Mouse (Mus musculus) heart, embryonic 15.5 days (tissue): Measurements from ENCODE around the gene Yipf7. TPM values are rescaled to one million over a fixed set of nuclear protein-coding genes. Genes with fewer than 3 reads are reported as not detected.
A peak's percentile ranks its signal among the peaks of the same experiment; 100 is the strongest.

Experiments
- ATAC-seq: fragments of 200-750 bp; cut with Nextera tagmentation; replicated peaks from 2 replicates; pipeline ENCODE4 v1.8.0; 2017; ENCODE audit warnings: low read depth, moderate TSS enrichment; ENCODE audit not compliant: insufficient number of reproducible peaks, insufficient read depth, low FRiP score
- H3K27ac ChIP-seq: fragments of 300-500 bp; sonication (generic); 2 replicates; pipeline ENCODE4 v1.5.1; 2015; ENCODE audit warnings: mild to moderate bottlenecking, inconsistent platforms
- H3K27me3 ChIP-seq: fragments of 300-500 bp; sonication (generic); 2 replicates; pipeline ENCODE4 v1.6.1; 2015; ENCODE audit warnings: inconsistent platforms
- H3K36me3 ChIP-seq: fragments of 300-500 bp; sonication (generic); 2 replicates; pipeline ENCODE4 v1.6.1; 2015; ENCODE audit warnings: mild to moderate bottlenecking, inconsistent platforms
- H3K4me1 ChIP-seq: fragments of 300-500 bp; sonication (generic); replicated peaks from 2 replicates; pipeline ENCODE4 v1.6.1; 2015; ENCODE audit warnings: inconsistent platforms
- H3K4me2 ChIP-seq: fragments of 300-500 bp; sonication (generic); 2 replicates; pipeline ENCODE4 v1.6.1; 2015; ENCODE audit warnings: inconsistent platforms, mild to moderate bottlenecking, moderate library complexity
- H3K4me3 ChIP-seq: fragments of 300-500 bp; sonication (generic); 2 replicates; pipeline ENCODE4 v1.5.1; 2015; ENCODE audit warnings: mild to moderate bottlenecking, inconsistent platforms
- H3K9ac ChIP-seq: fragments of 300-500 bp; sonication (generic); 2 replicates; pipeline ENCODE4 v1.6.1; 2015; ENCODE audit warnings: mild to moderate bottlenecking, inconsistent platforms
- H3K9me3 ChIP-seq: fragments of 300-500 bp; sonication (generic); replicated peaks from 2 replicates; pipeline ENCODE4 v1.6.1; 2016; ENCODE audit warnings: inconsistent platforms
- WGBS: fragments of 180-500 bp; shearing (Covaris S2); methylation state at CpG from one replicate; pipeline ENCODE4 v1.1.7; 2015; ENCODE audit warnings: mixed read lengths; 5-methylcytosine and 5-hydroxymethylcytosine counted together
- polyA plus RNA-seq: library from polyadenylated mRNA; unstranded; fragments of >200 nt; fragmentation: Nextera tagmentation; extraction: Ambion mirVana; gene quantifications from 2 replicates; pipeline ENCODE4 v1.2.1, GENCODE M21; 2015

The Yipf7 gene
- polyA plus RNA-seq: 14.0 and 16.4 TPM in 2 replicates

- H3K9me3 ChIP-seq: no peaks in the 10 kb centered on the region
- 30% methylated on average over 4 of the region's 4 CpGs for WGBS
- 0 out of 2 replicates have a peak within 1 kb of the TSS, but pooled peaks have one; percentile 15 for H3K4me3 ChIP-seq
- peak within 1 kb of the TSS; percentile 79 for H3K27ac ChIP-seq
- peaks cover 6% of the 10 kb centered on the region; the same call in 1 of the 2 replicates for H3K4me1 ChIP-seq
- peak within 1 kb of the TSS; percentile 45 for H3K4me2 ChIP-seq
- peak; percentile 55 for ATAC-seq
- H3K27me3 ChIP-seq: no peaks in the 10 kb centered on the region
- H3K9ac ChIP-seq: no peak within 1 kb of the TSS
- no peaks in the 10 kb centered on the region for H3K36me3 ChIP-seq
Observed at GRCm38 (mm10) chr5:69542489-69542888, at the start of gene Yipf7. Gene Yipf7 (minus strand): TSS chr5:69542648.

GRCm38 (mm10) chr5:69591640-69592461 is 49.4 kb upstream of the Yipf7 start, which contains the start of gene Gnpda2:
Gene Gnpda2 (minus strand): TSS chr5:69592340.
- no peaks in the 10 kb centered on the region for H3K27me3 ChIP-seq
- H3K4me1 ChIP-seq: peaks cover 9% of the 10 kb centered on the region; the same call in 1 of the 2 replicates
- no peaks in the 10 kb centered on the region for H3K9me3 ChIP-seq
- peak within 1 kb of the TSS; percentile 73 for H3K27ac ChIP-seq
- H3K4me2 ChIP-seq: peak within 1 kb of the TSS; percentile 76
- ATAC-seq: peak; percentile 94
- 3% methylated on average over 42 of the region's 42 CpGs for WGBS
- peak within 1 kb of the TSS; percentile 71 for H3K4me3 ChIP-seq
- H3K9ac ChIP-seq: peak within 1 kb of the TSS; percentile 83
- peaks cover 7% of the 10 kb centered on the region; the same call in 1 of the 2 replicates for H3K36me3 ChIP-seq

- WGBS: 8% methylated on average over 16 of the region's 16 CpGs
- peak overlapping the region; percentile 97 for H3K4me3 ChIP-seq
- peak overlapping the region; percentile 96 for H3K9ac ChIP-seq
- no peaks in the 10 kb centered on the region for H3K9me3 ChIP-seq
- peak overlapping the region; percentile 91 for H3K27ac ChIP-seq
- H3K4me2 ChIP-seq: peak overlapping the region; percentile 74
- no peak for ATAC-seq
- H3K4me1 ChIP-seq: peaks cover 7% of the 10 kb centered on the region; the same call in 1 of the 2 replicates
- H3K27me3 ChIP-seq: no peaks in the 10 kb centered on the region
- H3K36me3 ChIP-seq: peaks cover 23% of the 10 kb centered on the region
Observed at GRCm38 (mm10) chr5:69557404-69557935, 15.0 kb upstream of the Yipf7 start.

DNA sequence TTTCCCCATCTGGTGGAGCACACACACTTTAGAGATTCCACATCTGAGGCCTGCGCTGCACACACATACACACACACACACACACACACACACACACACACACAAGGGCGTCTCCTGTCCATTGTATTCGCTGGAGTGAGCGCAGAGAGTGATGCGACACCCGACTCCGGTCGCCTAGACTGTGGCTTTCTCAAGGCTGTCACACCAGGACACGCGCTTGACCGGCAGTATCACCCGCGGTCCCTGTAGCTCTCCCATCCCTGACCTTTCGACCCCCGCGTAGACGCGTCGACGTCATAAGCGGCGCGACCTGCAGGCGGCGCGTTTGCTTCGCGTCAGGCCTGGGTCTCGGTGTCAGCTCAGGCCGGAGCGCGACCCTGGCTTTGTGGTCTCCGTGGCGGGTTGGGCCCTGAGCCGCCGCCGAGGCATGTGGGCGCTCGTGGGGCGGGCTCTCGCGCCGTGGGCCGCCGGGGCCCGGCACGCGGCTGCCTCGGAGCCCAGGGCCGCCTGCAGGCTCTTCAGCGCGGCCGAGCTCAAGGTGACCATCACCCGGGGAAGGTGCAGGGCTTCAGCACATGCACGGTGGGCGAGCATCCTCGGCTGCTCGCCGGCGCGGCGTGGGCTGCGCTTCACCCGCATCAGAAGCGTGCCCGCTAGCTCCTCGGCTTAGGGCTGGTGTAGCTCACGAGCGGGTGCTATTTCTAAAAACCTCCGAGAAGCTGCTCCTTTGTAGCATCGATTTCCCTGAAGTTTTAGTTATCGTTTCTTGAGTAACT is 14.4 kb upstream of the Yipf7 start, which contains the start of gene Guf1:
Guf1 (plus strand) TSS at position 296 of the 776 bp plus-strand sequence.
- Histone ChIP-seq H3K27ac (peak within 1 kb of the TSS; percentile 91), H3K4me1 (peaks cover 7% of the 10 kb centered on the region; the same call in 1 of the 2 replicates), H3K9me3 (no peaks in the 10 kb centered on the region), H3K4me2 (peak within 1 kb of the TSS; percentile 74), H3K36me3 (peaks cover 20% of the 10 kb centered on the region), H3K27me3 (no peaks in the 10 kb centered on the region), H3K9ac (peak within 1 kb of the TSS; percentile 96), H3K4me3 (peak within 1 kb of the TSS; percentile 97)
- peak; percentile 91 for ATAC-seq
- under 1% methylated on average over 72 of the region's 72 CpGs for WGBS

- Histone ChIP-seq H3K9me3 (no peaks in the 10 kb centered on the region), H3K4me3 (no peak overlapping the region), H3K27me3 (no peaks in the 10 kb centered on the region), H3K4me2 (peak overlapping the region; percentile 29; the same call in 1 of the 2 replicates), H3K27ac (peak overlapping the region; percentile 42; the same call in 1 of the 2 replicates), H3K4me1 (peaks cover 6% of the 10 kb centered on the region; the same call in 1 of the 2 replicates), H3K36me3 (no peaks in the 10 kb centered on the region), H3K9ac (no peak overlapping the region)
- ATAC-seq: no peak
- WGBS: 71% methylated on average over 1 of the region's 1 CpGs
Observed at GRCm38 (mm10) chr5:69541680-69542079, 768 bp downstream of the Yipf7 start.

DNA sequence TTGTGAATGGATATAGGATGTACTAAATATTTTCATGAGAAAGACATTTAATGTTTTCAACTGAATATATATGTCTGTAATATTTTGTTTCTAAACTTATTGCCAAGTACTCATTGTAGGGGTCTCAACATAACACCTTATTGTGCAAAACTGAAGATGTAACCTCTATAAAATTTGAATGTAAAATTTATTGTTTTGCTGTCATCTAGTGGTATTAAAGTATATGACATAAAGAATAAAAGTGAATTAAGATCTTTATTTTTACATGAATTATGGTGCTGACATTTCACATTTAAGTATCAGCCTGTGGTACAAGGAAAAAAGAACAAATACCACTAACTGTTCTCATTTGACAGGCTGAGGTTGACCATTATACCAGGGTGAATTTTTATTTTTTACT is 18.5 kb downstream of the Yipf7 start:
- ATAC-seq: no peak

GRCm38 (mm10) chr5:69522064-69522463 is 20.4 kb downstream of the Yipf7 start:
- no peak overlapping the region for H3K4me3 ChIP-seq
- H3K9me3 ChIP-seq: no peaks in the 10 kb centered on the region
- no peaks in the 10 kb centered on the region for H3K4me1 ChIP-seq
- H3K9ac ChIP-seq: no peak overlapping the region
- 63% methylated on average over 5 of the region's 5 CpGs for WGBS
- peak overlapping the region; percentile 22 for H3K4me2 ChIP-seq
- H3K27me3 ChIP-seq: no peaks in the 10 kb centered on the region
- ATAC-seq: no peak
- no peaks in the 10 kb centered on the region for H3K36me3 ChIP-seq
- no peak overlapping the region for H3K27ac ChIP-seq

More for the DNA sequence above, 18.5 kb downstream of the Yipf7 start:
- no peaks in the 10 kb centered on the region for H3K9me3 ChIP-seq
- H3K4me2 ChIP-seq: no peak overlapping the region
- H3K4me3 ChIP-seq: no peak overlapping the region
- no peaks in the 10 kb centered on the region for H3K4me1 ChIP-seq
- no peak overlapping the region for H3K9ac ChIP-seq
- no peaks in the 10 kb centered on the region for H3K36me3 ChIP-seq
- H3K27me3 ChIP-seq: no peaks in the 10 kb centered on the region
- no peak overlapping the region for H3K27ac ChIP-seq

- H3K36me3 ChIP-seq: no peaks in the 10 kb centered on the region
- no peak overlapping the region for H3K4me2 ChIP-seq
- H3K9ac ChIP-seq: no peak overlapping the region
- WGBS: 32% methylated on average over 7 of the region's 7 CpGs
- H3K4me3 ChIP-seq: no peak overlapping the region
- no peak overlapping the region for H3K27ac ChIP-seq
- H3K4me1 ChIP-seq: no peaks in the 10 kb centered on the region
- no peak for ATAC-seq
- H3K9me3 ChIP-seq: no peaks in the 10 kb centered on the region
- no peaks in the 10 kb centered on the region for H3K27me3 ChIP-seq
Observed at GRCm38 (mm10) chr5:69520661-69521278, 21.7 kb downstream of the Yipf7 start.

- Histone ChIP-seq H3K36me3 (no peaks in the 10 kb centered on the region), H3K4me3 (no peak overlapping the region), H3K4me2 (no peak overlapping the region), H3K9ac (no peak overlapping the region), H3K4me1 (no peaks in the 10 kb centered on the region), H3K27ac (no peak overlapping the region), H3K9me3 (no peaks in the 10 kb centered on the region), H3K27me3 (no peaks in the 10 kb centered on the region)
- WGBS: 64% methylated on average over 4 of the region's 4 CpGs
- no peak for ATAC-seq
Observed at GRCm38 (mm10) chr5:69512203-69512602, 30.2 kb downstream of the Yipf7 start.

DNA sequence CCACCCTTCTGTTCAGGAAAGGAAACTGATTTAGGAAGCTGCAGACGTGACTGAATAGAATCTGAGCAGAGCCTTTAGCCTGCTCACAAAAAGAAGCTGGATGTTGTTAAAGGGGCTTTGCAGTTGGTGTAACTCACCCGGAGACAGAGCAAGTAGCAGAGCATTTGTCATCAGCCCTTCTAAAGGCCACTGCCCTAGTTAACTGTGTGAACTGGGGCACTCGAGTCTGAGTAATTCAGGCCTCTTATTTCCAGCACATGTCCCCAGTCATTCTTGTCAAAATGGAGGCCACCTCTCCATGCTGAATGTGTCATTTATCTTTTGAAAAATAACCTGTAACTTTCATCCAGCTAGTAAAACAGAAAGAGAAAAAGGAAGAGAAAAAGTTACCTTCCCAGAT is 30.8 kb downstream of the Yipf7 start:
- no peak overlapping the region for H3K9ac ChIP-seq
- H3K4me3 ChIP-seq: no peak overlapping the region
- no peak overlapping the region for H3K27ac ChIP-seq
- H3K4me1 ChIP-seq: no peaks in the 10 kb centered on the region
- H3K27me3 ChIP-seq: no peaks in the 10 kb centered on the region
- no peaks in the 10 kb centered on the region for H3K36me3 ChIP-seq
- H3K4me2 ChIP-seq: no peak overlapping the region
- WGBS: 52% methylated on average over 3 of the region's 3 CpGs
- ATAC-seq: no peak
- H3K9me3 ChIP-seq: no peaks in the 10 kb centered on the region
